Mouse (Mus musculus) cerebellum, postnatal 4 days (tissue): ENCODE results near the gene Tm6sf1.

Source experiments
- DNase-seq, 2 experiments: peaks; one replicate each; pipeline ENCODE4 v3.0.0; 2022; ENCODE audit warnings: low spot score in 2 of 2, mixed read lengths in 1 of 2

The Tm6sf1 gene

GRCm38 (mm10) chr7:81885128-81885527, 26.3 kb downstream of the Tm6sf1 start:
- no peak for DNase-seq

DNA sequence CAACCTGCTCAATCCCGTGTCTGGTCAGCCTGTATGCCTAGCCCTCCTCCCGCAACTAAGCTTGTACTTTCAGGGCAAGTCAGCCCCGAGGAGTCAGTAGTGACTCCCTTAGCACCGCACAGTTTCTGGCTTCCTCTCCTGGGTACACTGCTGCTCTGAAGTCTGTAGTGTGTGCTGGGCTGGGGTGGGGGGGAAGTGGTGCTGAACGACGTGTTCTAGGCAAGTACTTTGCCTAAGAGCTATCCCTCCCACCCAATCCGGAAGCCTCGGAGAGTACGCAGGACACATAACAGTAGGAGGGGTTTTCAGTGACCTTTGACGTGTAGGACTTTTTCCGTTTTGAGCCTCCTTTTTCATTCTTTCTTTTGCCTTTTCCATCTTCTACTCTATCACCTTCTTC, 40.6 kb downstream of the Tm6sf1 start:
- DNase-seq, result no peak

DNA sequence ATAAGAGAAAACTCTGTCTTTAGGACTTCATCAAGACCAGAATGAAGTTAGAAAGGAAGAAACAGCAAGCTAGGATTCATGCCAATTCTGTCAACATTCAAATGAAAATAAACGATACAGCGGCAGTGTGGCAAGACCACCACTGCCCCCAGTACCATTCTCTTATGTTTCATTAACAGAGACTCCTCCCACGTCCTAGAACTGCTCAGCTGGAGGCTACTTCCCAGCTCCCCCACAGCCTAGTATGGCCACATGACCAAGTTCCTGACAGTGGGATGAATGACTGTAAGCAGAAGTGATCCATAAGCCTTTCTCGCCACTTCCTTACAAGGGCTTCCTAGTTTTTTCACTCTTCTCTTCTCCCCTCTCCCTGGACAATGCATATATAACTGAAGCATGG, 45.3 kb downstream of the Tm6sf1 start:
- no peak for DNase-seq

GRCm38 (mm10) chr7:81904926-81905325, 46.1 kb downstream of the Tm6sf1 start:
- DNase-seq, result no peak

- DNase-seq, result peak in 1 of 2 experiments; percentile 19
Measured at GRCm38 (mm10) chr7:81918316-81918715, 59.5 kb downstream of the Tm6sf1 start.

GRCm38 (mm10) chr7:81920314-81920713, 61.5 kb downstream of the Tm6sf1 start:
- DNase-seq, result no peak

- DNase-seq, result no peak
Measured at GRCm38 (mm10) chr7:81921379-81921952, 62.7 kb downstream of the Tm6sf1 start.

GRCm38 (mm10) chr7:81928998-81929397, 70.2 kb downstream of the Tm6sf1 start:
- DNase-seq, result no peak

DNA sequence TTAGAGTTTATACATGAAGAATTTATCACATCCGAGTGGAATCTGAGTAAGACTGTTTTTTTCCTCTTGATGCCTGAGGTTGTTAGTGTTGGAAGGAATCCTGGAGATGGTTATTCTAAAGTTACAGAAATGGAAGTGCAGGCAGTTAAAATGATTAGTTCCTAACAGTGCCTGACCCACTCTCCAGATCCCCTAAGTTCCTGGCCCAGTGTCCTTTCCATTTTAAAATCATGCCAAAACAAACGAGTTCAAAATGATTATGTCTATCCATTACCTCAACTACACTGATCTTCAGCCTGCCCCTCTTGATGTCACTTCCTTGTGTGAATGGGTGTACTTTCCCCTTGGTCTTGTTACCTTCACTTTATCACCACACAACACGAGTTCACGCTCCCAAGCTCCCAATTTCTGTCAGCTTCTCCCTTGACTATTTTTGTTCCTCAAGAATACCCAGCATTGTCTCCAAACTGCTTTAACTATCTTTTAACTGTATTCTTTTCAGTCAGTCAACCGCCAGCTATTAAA, 73.8 kb downstream of the Tm6sf1 start:
- no peak for DNase-seq

- DNase-seq, result no peak
Measured at GRCm38 (mm10) chr7:81933061-81933600, 74.3 kb downstream of the Tm6sf1 start.

DNA sequence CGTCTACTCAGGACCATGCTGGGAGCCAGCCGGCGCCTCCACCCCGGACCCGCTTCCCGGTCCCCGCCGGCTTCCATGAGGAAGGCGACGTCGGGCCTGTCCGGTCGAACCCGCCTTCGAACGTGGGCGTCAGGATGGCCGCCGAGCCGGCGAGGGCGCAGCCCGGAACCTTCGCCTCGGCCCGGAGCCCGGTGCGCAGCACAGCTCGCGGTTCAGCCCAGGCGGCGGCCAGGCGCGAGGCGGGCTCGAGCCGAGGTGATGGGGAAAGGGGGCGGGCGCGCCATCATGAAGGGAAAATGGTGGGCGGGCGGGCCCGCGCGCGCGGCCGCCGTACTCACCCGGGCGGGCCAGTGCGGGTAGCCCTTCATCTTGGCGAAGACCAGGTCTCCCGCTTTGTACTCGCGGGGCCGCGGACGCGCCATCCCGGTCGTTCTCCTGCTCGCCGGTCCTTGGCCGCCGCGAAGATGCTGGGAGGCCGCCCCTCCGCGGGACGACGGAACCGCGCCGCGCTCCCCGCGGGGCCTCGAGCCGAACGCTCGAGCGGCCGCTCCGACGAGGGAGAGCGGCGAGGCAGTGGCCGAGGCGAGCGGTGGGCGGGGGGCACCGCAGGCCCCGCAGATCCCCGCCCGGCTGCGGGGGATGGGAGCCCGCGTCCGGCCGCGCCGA, 74.9 kb downstream of the Tm6sf1 start:
- DNase-seq, result peak; percentile 36 to 79
